Mouse (Mus musculus) bone marrow, adult 2 months (tissue): ENCODE measurements around the gene Pdcd6ip.

Experiments used
- CTCF ChIP-seq: fragments of 200-500 bp; IDR thresholded peaks from 2 replicates; pipeline ENCODE4 v1.5.1; 2011; ENCODE audit warnings: low read length, control low read depth; ENCODE audit not compliant: control insufficient read depth, insufficient read depth
- POLR2A ChIP-seq: fragments of 200-500 bp; IDR thresholded peaks from 2 replicates; pipeline ENCODE4 v1.6.1; 2011; ENCODE audit warnings: low read depth, mild to moderate bottlenecking, control low read depth, low read length, borderline replicate concordance; ENCODE audit not compliant: control insufficient read depth

DNA sequence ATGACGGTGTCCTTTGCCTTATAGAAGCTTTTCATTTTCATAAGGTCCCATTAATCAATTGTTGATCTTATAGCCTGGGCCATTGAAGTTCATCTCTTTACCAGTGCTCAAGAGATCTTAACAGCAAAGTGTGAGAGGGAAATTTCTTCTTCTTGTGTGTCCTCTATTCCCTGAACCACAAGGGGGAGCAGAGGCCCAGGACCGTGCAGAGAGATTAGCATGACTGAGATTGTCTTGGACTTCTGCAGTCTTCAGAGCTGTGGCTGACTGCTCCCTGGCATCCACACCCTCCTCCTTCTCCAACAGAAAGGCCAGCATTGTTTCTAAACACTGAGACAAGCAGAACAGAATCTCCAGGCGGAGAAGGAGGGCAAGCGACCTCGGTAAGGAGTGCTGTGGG, 11.0 kb upstream of the Pdcd6ip start:
- TF ChIP-seq POLR2A (no peak), CTCF (peak; percentile 44)
